Mouse (Mus musculus) CD4-positive, CD25-positive, alpha-beta regulatory T cell (primary cell): ENCODE measurements around the gene Olfr639. TPM values are rescaled to one million over a fixed set of nuclear protein-coding genes. Genes with fewer than 3 reads are reported as not detected.

ENCODE experiments used
- polyA plus RNA-seq: library from polyadenylated mRNA; unstranded; fragments of 100-300 nt; shearing (Covaris generic); gene quantifications from one replicate; pipeline ENCODE4 v1.2.1, GENCODE M21; 2017

Olfr639 gene
- 0.02 TPM for polyA plus RNA-seq

DNA sequence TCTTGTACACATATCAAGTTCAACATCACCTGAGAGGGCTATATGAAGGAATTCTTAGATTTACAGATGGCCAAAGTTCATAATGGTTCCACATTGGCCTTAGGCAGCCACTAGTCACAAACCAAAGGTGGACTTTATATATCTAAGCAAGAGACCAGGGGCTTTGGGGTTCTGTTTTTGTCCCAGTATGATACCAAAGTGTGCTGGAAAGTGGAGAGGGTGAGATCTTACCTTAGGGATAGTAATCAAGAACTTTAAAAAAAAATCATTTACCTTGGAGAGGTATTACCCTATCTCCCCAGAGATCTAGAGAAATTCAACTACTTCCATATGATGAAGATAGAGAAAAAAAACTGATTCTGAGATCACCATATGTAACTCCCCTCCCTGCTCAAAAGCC is at the start of gene Olfr639:
Gene Olfr639, minus strand, starts transcription at position 101 of the 400 bp plus-strand sequence.

DNA sequence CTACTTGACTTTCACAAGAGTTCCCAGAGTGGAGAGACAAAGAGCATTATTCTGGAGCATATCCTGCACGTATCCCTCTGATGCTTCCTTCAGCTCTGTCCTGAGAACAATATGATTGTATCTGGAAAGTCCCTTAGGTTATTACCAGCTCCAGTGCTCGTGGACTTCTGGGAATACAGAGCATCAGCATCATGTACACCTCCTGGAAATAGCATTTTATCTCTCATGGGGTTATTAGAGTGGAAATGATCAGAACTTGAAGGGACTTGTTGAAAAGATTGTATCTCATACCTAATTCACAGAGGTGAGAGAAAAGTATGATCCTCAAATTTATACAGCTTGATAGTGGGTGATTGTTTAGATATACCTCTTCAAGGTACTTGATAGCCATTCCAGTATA is 44.2 kb upstream of the Olfr639 start, which contains the start of gene 4930516K23Rik:
Gene 4930516K23Rik, minus strand, starts transcription at position 101 of the 400 bp plus-strand sequence.

DNA sequence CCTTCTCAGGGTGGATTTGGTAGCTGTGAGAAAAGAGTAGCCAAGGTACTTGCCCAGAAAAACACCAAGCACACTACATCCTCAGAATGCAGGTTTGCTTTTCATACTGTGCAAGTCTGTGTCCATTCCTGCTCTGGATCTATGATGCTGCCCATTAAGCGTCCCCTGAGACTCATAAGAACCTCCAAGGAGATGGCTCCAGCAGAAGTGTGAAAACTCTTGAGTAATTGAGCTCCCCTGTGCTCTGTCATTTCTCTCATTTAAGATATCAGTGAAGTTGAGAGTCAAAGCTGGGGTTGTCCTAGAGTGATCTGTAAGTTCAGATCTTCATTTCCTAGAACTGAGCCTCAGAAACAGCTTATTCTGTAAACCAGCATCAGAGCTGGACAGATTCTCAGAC is 35.5 kb upstream of the Olfr639 start, which contains the start of gene Olfr642:
Gene Olfr642, minus strand, starts transcription at position 101 of the 400 bp plus-strand sequence.

DNA sequence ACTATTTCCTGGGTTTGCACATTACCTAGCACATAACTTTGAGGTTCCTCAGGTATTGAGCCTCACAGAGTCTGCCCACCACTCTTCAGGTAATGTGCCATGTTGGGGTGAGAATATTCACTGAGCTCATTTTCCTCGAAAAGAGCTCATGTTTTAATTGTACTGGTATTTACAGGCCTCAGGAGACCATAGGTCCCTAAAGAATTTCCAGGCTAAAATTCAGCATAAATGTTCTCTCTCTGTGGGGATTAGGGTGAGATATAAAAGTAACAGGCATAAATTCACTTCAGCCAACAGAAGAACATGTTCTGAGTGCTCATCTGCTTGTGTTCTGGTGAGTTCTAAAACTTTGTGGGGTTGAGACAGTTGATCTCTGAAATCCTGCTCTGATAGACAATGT is 18.0 kb upstream of the Olfr639 start, which contains the start of gene Olfr641:
Gene Olfr641, plus strand, starts transcription at position 301 of the 400 bp plus-strand sequence.

DNA sequence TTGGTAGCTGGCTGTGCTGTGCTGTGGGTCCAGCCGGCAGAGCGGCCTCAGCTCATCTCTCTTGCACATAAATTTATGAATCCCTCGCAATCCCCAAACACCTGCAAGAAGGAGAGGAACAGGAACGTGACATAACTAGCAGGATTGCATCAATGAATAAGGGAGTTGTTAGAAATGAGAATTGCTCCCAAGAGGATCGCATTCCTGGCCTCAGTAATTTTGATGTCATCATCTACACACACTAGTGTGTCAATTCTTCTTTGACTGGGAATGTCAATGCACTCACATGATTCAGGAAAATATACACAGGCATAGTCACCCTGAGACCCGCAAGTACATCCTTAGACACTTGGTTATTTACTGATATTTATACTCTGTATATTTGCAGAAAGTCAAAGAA is 8.4 kb upstream of the Olfr639 start, which contains the start of gene Olfr640:
Gene Olfr640, minus strand, starts transcription at position 101 of the 400 bp plus-strand sequence.

DNA sequence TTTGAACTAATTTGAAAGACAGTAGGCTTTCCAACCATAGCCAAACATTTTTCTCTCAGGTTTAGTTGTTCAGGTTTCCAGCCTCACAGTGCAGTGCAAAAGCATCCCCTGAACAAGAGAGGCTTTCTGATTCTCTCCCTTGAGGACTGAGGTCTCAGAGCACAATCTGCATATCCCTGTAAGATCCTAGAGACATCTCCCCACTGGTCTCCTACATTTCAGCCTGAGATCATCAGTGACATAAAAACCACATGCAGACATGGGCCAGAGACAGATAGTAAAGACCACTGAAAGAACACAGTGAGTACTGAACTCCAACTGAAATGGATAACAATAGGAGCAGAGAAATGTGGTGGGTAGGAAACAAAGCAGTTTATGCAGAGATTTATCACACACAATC is 18.7 kb downstream of the Olfr639 start, which contains the start of gene Olfr638:
Gene Olfr638, plus strand, starts transcription at position 301 of the 400 bp plus-strand sequence.

DNA sequence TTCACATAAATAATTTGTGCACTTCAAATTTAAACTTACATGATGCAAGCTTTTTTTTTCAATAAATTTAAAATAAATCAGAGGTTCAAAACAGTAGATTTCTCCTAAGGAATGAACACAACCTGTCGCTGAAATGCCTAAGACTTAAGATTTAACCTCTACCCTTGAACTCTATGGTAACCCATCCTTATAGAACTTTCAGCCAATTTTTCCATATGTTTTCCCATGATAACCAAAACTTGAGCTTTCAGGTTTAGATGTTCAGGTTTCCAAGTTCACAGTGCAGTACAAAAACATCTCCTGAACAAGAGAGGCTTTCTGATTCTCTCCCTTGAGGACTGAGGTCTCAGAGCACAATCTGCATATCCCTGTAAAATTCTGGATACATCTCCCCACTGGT is 46.3 kb downstream of the Olfr639 start, which contains the start of gene Olfr635:
Gene Olfr635, plus strand, starts transcription at position 301 of the 400 bp plus-strand sequence.

Other genes starting within 250 kb of the Olfr639 start
- 0.08 TPM for gene Olfr69, start 245.7 kb downstream of the Olfr639 start, polyA plus RNA-seq
- not detected for gene Olfr68, start 237.6 kb downstream of the Olfr639 start, polyA plus RNA-seq
- 0.05 TPM for gene Olfr67, start 225.5 kb downstream of the Olfr639 start, polyA plus RNA-seq
- 32.1 TPM for gene Hbb-bt, start 203.3 kb downstream of the Olfr639 start, polyA plus RNA-seq
- 155 TPM for gene Hbb-bs, start 189.2 kb downstream of the Olfr639 start, polyA plus RNA-seq
- gene Hbb-bh2, start 176.8 kb downstream of the Olfr639 start, polyA plus RNA-seq, result not detected
- gene Hbb-bh1, start 174.1 kb downstream of the Olfr639 start, polyA plus RNA-seq, result not detected
- gene Hbb-y, start 164.1 kb downstream of the Olfr639 start, polyA plus RNA-seq, result not detected
- not detected for gene Olfr66, start 131.1 kb downstream of the Olfr639 start, polyA plus RNA-seq
- 0.07 TPM for gene Olfr64, start 122.8 kb downstream of the Olfr639 start, polyA plus RNA-seq
- gene Olfr65, start 113.8 kb downstream of the Olfr639 start, polyA plus RNA-seq, result not detected
- gene Olfr631, start 88.5 kb downstream of the Olfr639 start, polyA plus RNA-seq, result not detected
- gene Olfr632, start 83.0 kb downstream of the Olfr639 start, polyA plus RNA-seq, result not detected
- gene Olfr633, start 72.9 kb downstream of the Olfr639 start, polyA plus RNA-seq, result not detected
- gene Olfr635, start 46.2 kb downstream of the Olfr639 start, polyA plus RNA-seq, result 0.02 TPM
- not detected for gene Olfr638, start 18.6 kb downstream of the Olfr639 start, polyA plus RNA-seq
- not detected for gene Olfr640, start 8.3 kb upstream of the Olfr639 start, polyA plus RNA-seq
- gene Olfr641, start 18.1 kb upstream of the Olfr639 start, polyA plus RNA-seq, result not detected
- not detected for gene Olfr642, start 35.4 kb upstream of the Olfr639 start, polyA plus RNA-seq
- not detected for gene 4930516K23Rik, start 44.1 kb upstream of the Olfr639 start, polyA plus RNA-seq
- not detected for gene Olfr644, start 54.6 kb upstream of the Olfr639 start, polyA plus RNA-seq
- not detected for gene Olfr645, start 68.2 kb upstream of the Olfr639 start, polyA plus RNA-seq
- not detected for gene Olfr646, start 87.6 kb upstream of the Olfr639 start, polyA plus RNA-seq
- not detected for gene Ubqln5, start 112.5 kb upstream of the Olfr639 start, polyA plus RNA-seq
- gene Olfr643, start 120.1 kb upstream of the Olfr639 start, polyA plus RNA-seq, result not detected
- gene Ubqln3, start 126.0 kb upstream of the Olfr639 start, polyA plus RNA-seq, result not detected
- not detected for gene Ubqlnl, start 133.3 kb upstream of the Olfr639 start, polyA plus RNA-seq
- not detected for gene Olfm5, start 147.5 kb upstream of the Olfr639 start, polyA plus RNA-seq
- gene Olfr648, start 166.1 kb upstream of the Olfr639 start, polyA plus RNA-seq, result 0.17 TPM
- gene Olfr649, start 178.7 kb upstream of the Olfr639 start, polyA plus RNA-seq, result not detected
- 1.9 TPM for gene Trim6, start 201.5 kb upstream of the Olfr639 start, polyA plus RNA-seq
- 46.0 TPM for gene Trim34a, start 227.2 kb upstream of the Olfr639 start, polyA plus RNA-seq